Mouse (Mus musculus): ENCODE results near the gene Ispd. TPM values are rescaled to one million over a fixed set of nuclear protein-coding genes. Genes with fewer than 3 reads are reported as not detected.

Gene Ispd
- polyA plus RNA-seq, 1 experiment from 2014 or later = 9.7 TPM

GRCm38 (mm10) chr12:36471411-36471810, 90.2 kb downstream of the Ispd start:
- H3K36me3 ChIP-seq = no peaks in the 10 kb centered on the region
- H3K27me3 ChIP-seq = no peaks in the 10 kb centered on the region
- no peaks in the 10 kb centered on the region for H3K9me3 ChIP-seq (replicated peaks)
- H3K4me2 ChIP-seq = no peak overlapping the region
- no peaks in the 10 kb centered on the region for H3K4me1 ChIP-seq (replicated peaks)
- 74% methylated on average over 4 of the region's 4 CpGs for WGBS
- no peak for ATAC-seq (replicated peaks; ENCODE audit: insufficient number of reproducible peaks, insufficient read depth, low FRiP score, low read depth)
- H3K4me3 ChIP-seq = no peak overlapping the region
- H3K27ac ChIP-seq = no peak overlapping the region
- H3K9ac ChIP-seq = no peak overlapping the region

GRCm38 (mm10) chr12:36474171-36474570, 92.9 kb downstream of the Ispd start:
- no peak for ATAC-seq (replicated peaks; ENCODE audit: insufficient number of reproducible peaks, insufficient read depth, low FRiP score, low read depth)
- no peaks in the 10 kb centered on the region for H3K27me3 ChIP-seq

GRCm38 (mm10) chr12:36475269-36475668, 94.0 kb downstream of the Ispd start:
- Histone ChIP-seq H3K4me3 (no peak overlapping the region), H3K4me2 (no peak overlapping the region), H3K36me3 (no peaks in the 10 kb centered on the region), H3K9me3 (replicated peaks) (no peaks in the 10 kb centered on the region), H3K27ac (no peak overlapping the region), H3K9ac (no peak overlapping the region), H3K4me1 (replicated peaks) (peaks cover 3% of the 10 kb centered on the region), H3K27me3 (no peaks in the 10 kb centered on the region)
- 80% methylated on average over 4 of the region's 4 CpGs for WGBS
- no peak for ATAC-seq (replicated peaks; ENCODE audit: insufficient number of reproducible peaks, insufficient read depth, low FRiP score, low read depth)

More at GRCm38 (mm10) chr12:36474171-36474570, 92.9 kb downstream of the Ispd start:
- no peak overlapping the region for H3K4me3 ChIP-seq
- H3K9me3 ChIP-seq (replicated peaks) = no peaks in the 10 kb centered on the region
- 82% methylated on average over 3 of the region's 3 CpGs for WGBS
- peaks cover 3% of the 10 kb centered on the region for H3K4me1 ChIP-seq (replicated peaks)
- H3K9ac ChIP-seq = no peak overlapping the region
- no peaks in the 10 kb centered on the region for H3K36me3 ChIP-seq
- H3K4me2 ChIP-seq = no peak overlapping the region
- no peak overlapping the region for H3K27ac ChIP-seq

GRCm38 (mm10) chr12:36476476-36476875, 95.2 kb downstream of the Ispd start:
- Histone ChIP-seq H3K27me3 (no peaks in the 10 kb centered on the region), H3K9me3 (replicated peaks) (no peaks in the 10 kb centered on the region), H3K4me3 (no peak overlapping the region), H3K4me2 (no peak overlapping the region), H3K4me1 (replicated peaks) (peaks cover 3% of the 10 kb centered on the region), H3K36me3 (no peaks in the 10 kb centered on the region), H3K9ac (no peak overlapping the region), H3K27ac (no peak overlapping the region)
- no peak for ATAC-seq (replicated peaks; ENCODE audit: insufficient number of reproducible peaks, insufficient read depth, low FRiP score, low read depth)
- WGBS = 41% methylated on average over 5 of the region's 5 CpGs

GRCm38 (mm10) chr12:36477501-36477900, 96.3 kb downstream of the Ispd start:
- Histone ChIP-seq H3K4me2 (no peak overlapping the region), H3K4me1 (replicated peaks) (peaks cover 3% of the 10 kb centered on the region), H3K36me3 (no peaks in the 10 kb centered on the region), H3K9ac (no peak overlapping the region), H3K27ac (no peak overlapping the region), H3K27me3 (no peaks in the 10 kb centered on the region), H3K9me3 (replicated peaks) (no peaks in the 10 kb centered on the region), H3K4me3 (no peak overlapping the region)
- ATAC-seq (replicated peaks; ENCODE audit: insufficient number of reproducible peaks, insufficient read depth, low FRiP score, low read depth) = no peak
- 32% methylated on average over 6 of the region's 6 CpGs for WGBS

- H3K9me3 ChIP-seq (replicated peaks) = no peaks in the 10 kb centered on the region
- H3K4me3 ChIP-seq = no peak overlapping the region
- no peak overlapping the region for H3K9ac ChIP-seq
- no peaks in the 10 kb centered on the region for H3K27me3 ChIP-seq
- 66% methylated on average over 3 of the region's 3 CpGs for WGBS
- peaks cover 3% of the 10 kb centered on the region for H3K4me1 ChIP-seq (replicated peaks)
- H3K36me3 ChIP-seq = no peaks in the 10 kb centered on the region
- no peak overlapping the region for H3K27ac ChIP-seq
- no peak overlapping the region for H3K4me2 ChIP-seq
- no peak for ATAC-seq (replicated peaks; ENCODE audit: insufficient number of reproducible peaks, insufficient read depth, low FRiP score, low read depth)
Measured at GRCm38 (mm10) chr12:36477926-36478325, 96.7 kb downstream of the Ispd start.

- Histone ChIP-seq H3K4me1 (replicated peaks) (peaks cover 3% of the 10 kb centered on the region), H3K27ac (no peak overlapping the region), H3K4me3 (no peak overlapping the region), H3K4me2 (no peak overlapping the region), H3K9me3 (replicated peaks) (no peaks in the 10 kb centered on the region), H3K36me3 (no peaks in the 10 kb centered on the region), H3K9ac (no peak overlapping the region), H3K27me3 (no peaks in the 10 kb centered on the region)
- WGBS = 85% methylated on average over 3 of the region's 3 CpGs
- ATAC-seq (replicated peaks; ENCODE audit: insufficient number of reproducible peaks, insufficient read depth, low FRiP score, low read depth) = no peak
Measured at GRCm38 (mm10) chr12:36481742-36482141, 100.5 kb downstream of the Ispd start.

GRCm38 (mm10) chr12:36483346-36483745, 102.1 kb downstream of the Ispd start:
- Histone ChIP-seq H3K9ac (no peak overlapping the region), H3K9me3 (replicated peaks) (no peaks in the 10 kb centered on the region), H3K27ac (no peak overlapping the region), H3K4me2 (no peak overlapping the region), H3K4me1 (replicated peaks) (no peaks in the 10 kb centered on the region), H3K27me3 (no peaks in the 10 kb centered on the region), H3K36me3 (no peaks in the 10 kb centered on the region), H3K4me3 (no peak overlapping the region)
- 49% methylated on average over 2 of the region's 2 CpGs for WGBS
- no peak for ATAC-seq (replicated peaks; ENCODE audit: insufficient number of reproducible peaks, insufficient read depth, low FRiP score, low read depth)

GRCm38 (mm10) chr12:36497565-36497964, 116.3 kb downstream of the Ispd start:
- ATAC-seq (replicated peaks; ENCODE audit: insufficient number of reproducible peaks, insufficient read depth, low FRiP score, low read depth) = no peak
- Histone ChIP-seq H3K4me2 (no peak overlapping the region), H3K27me3 (no peaks in the 10 kb centered on the region), H3K27ac (no peak overlapping the region), H3K9me3 (replicated peaks) (no peaks in the 10 kb centered on the region), H3K4me1 (replicated peaks) (no peaks in the 10 kb centered on the region), H3K4me3 (no peak overlapping the region), H3K9ac (no peak overlapping the region), H3K36me3 (no peaks in the 10 kb centered on the region)
- 67% methylated on average over 3 of the region's 3 CpGs for WGBS

- no peak overlapping the region for H3K4me2 ChIP-seq
- no peaks in the 10 kb centered on the region for H3K27me3 ChIP-seq
- 83% methylated on average over 7 of the region's 7 CpGs for WGBS
- no peaks in the 10 kb centered on the region for H3K36me3 ChIP-seq
- no peak overlapping the region for H3K27ac ChIP-seq
- H3K4me3 ChIP-seq = no peak overlapping the region
- no peaks in the 10 kb centered on the region for H3K9me3 ChIP-seq (replicated peaks)
- no peak for ATAC-seq (replicated peaks; ENCODE audit: insufficient number of reproducible peaks, insufficient read depth, low FRiP score, low read depth)
- no peaks in the 10 kb centered on the region for H3K4me1 ChIP-seq (replicated peaks)
- no peak overlapping the region for H3K9ac ChIP-seq
Measured at GRCm38 (mm10) chr12:36507111-36507903, 126.1 kb downstream of the Ispd start.

GRCm38 (mm10) chr12:36509954-36510642, 128.8 kb downstream of the Ispd start:
- no peak for ATAC-seq (replicated peaks; ENCODE audit: insufficient number of reproducible peaks, insufficient read depth, low FRiP score, low read depth)
- no peaks in the 10 kb centered on the region for H3K27me3 ChIP-seq
- 73% methylated on average over 10 of the region's 10 CpGs for WGBS
- no peaks in the 10 kb centered on the region for H3K4me1 ChIP-seq (replicated peaks)
- no peaks in the 10 kb centered on the region for H3K9me3 ChIP-seq (replicated peaks)
- H3K4me2 ChIP-seq = no peak overlapping the region
- no peak overlapping the region for H3K9ac ChIP-seq
- H3K27ac ChIP-seq = no peak overlapping the region
- H3K4me3 ChIP-seq = no peak overlapping the region
- no peaks in the 10 kb centered on the region for H3K36me3 ChIP-seq

- Histone ChIP-seq H3K4me3 (no peak overlapping the region), H3K9ac (no peak overlapping the region), H3K27me3 (no peaks in the 10 kb centered on the region), H3K9me3 (replicated peaks) (no peaks in the 10 kb centered on the region), H3K4me2 (no peak overlapping the region), H3K27ac (no peak overlapping the region), H3K36me3 (no peaks in the 10 kb centered on the region), H3K4me1 (replicated peaks) (no peaks in the 10 kb centered on the region)
- WGBS = 75% methylated on average over 2 of the region's 2 CpGs
- no peak for ATAC-seq (replicated peaks; ENCODE audit: insufficient number of reproducible peaks, insufficient read depth, low FRiP score, low read depth)
Measured at GRCm38 (mm10) chr12:36521774-36522173, 140.5 kb downstream of the Ispd start.
